Mouse (Mus musculus) G1E (cell line): ENCODE measurements at regions not wholly inside any gene's neighbourhood (a gene's known extent, or its start where the extent isn't known, plus 50 kb on each side); places are given as distances from the start of the nearest gene placed in this dataset.

Experiments
- CTCF ChIP-seq: IDR thresholded peaks from 2 replicates; pipeline ENCODE4 v1.5.1; 2012; ENCODE audit warnings: low read depth, low read length, inconsistent platforms, mixed read lengths
- GATA1 ChIP-seq: IDR thresholded peaks from 2 replicates; pipeline ENCODE4 v1.6.1; 2012; ENCODE audit warnings: borderline replicate concordance, low read length, inconsistent platforms, mixed read lengths
- GATA2 ChIP-seq: IDR thresholded peaks from 2 replicates; pipeline ENCODE4 v1.6.1; 2012; ENCODE audit warnings: low read depth, low read length, inconsistent platforms, borderline replicate concordance
- POLR2AphosphoS5 ChIP-seq: IDR thresholded peaks from 2 replicates; pipeline ENCODE4 v1.6.1; 2012; ENCODE audit warnings: low read depth, low read length, inconsistent platforms; ENCODE audit not compliant: insufficient replicate concordance

DNA sequence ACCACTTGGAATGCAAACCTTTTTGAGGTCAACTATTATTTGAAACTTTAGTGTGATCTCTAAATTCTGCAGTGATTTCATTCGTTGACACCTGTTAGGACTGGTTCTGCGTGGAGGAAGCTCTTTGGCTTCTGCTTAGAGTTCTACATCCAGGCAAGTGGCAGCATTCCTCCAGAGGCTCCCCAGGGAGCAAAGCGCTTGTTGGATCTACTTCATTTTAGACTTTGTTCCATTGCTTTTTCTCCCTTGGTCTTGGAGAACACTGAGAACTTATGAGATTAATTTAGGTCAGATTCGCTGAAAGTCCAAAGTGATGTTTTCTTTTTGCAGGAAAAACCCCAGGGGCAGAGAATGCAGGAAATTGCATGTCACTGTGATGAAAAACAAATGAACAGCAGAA, 922.9 kb upstream of the 2610301B20Rik start:
- TF ChIP-seq CTCF (no peak), GATA1 (no peak), POLR2AphosphoS5 (no peak), GATA2 (no peak)
